Mouse (Mus musculus) CH12.LX (cell line): ENCODE results near the gene Hes3. TPM values are rescaled to one million over a fixed set of nuclear protein-coding genes. Genes with fewer than 3 reads are reported as not detected.

Experiments used
- DNase-seq: peaks from one replicate; pipeline ENCODE4 v3.0.0-alpha.2; 2013; ENCODE audit errors: extremely low read depth
- H3K27ac ChIP-seq: 2 replicates; pipeline ENCODE4 v1.5.1; 2012; ENCODE audit warnings: low read depth, mild to moderate bottlenecking, control low read depth, moderate library complexity; ENCODE audit not compliant: insufficient read depth
- H3K27me3 ChIP-seq: replicated peaks from 2 replicates; pipeline ENCODE3; 2012; ENCODE audit warnings: inconsistent platforms
- H3K36me3 ChIP-seq, 2 experiments: replicated peaks in 1 of 2; 2 replicates each; pipeline versions ENCODE3 to v1.6.1; 2012; ENCODE audit warnings: inconsistent platforms in 1 of 2, low read length in 1 of 2, mild to moderate bottlenecking in 1 of 2, mixed read lengths in 1 of 2, moderate library complexity in 1 of 2; ENCODE audit not compliant: control insufficient read depth in 1 of 2, insufficient read depth in 1 of 2
- H3K4me1 ChIP-seq, 2 experiments: 2 replicates each; pipeline ENCODE4 v1.6.1; 2012; ENCODE audit warnings: inconsistent platforms in 1 of 2, moderate library complexity in 1 of 2; ENCODE audit not compliant: insufficient read depth in 2 of 2, control insufficient read depth in 1 of 2
- H3K4me2 ChIP-seq: 2 replicates; pipeline ENCODE4 v1.6.1; 2012; ENCODE audit warnings: low read depth, mild to moderate bottlenecking, control low read depth; ENCODE audit not compliant: poor library complexity, insufficient read depth, severe bottlenecking
- H3K4me3 ChIP-seq, 3 experiments: fragments of 150-350 bp in 1 of 3; sonication (generic) in 1 of 3; replicated peaks in 1 of 3; 2 replicates each; pipeline versions ENCODE3 to v1.5.1; 2011 to 2012; ENCODE audit warnings: low read depth in 2 of 3, low read length in 2 of 3, mild to moderate bottlenecking in 2 of 3, moderate library complexity in 2 of 3, control low read depth in 1 of 3, improper control_type of control experiment in 1 of 3, inconsistent platforms in 1 of 3, mixed read lengths in 1 of 3; ENCODE audit not compliant: poor library complexity in 1 of 3
- H3K79me2 ChIP-seq: replicated peaks from 2 replicates; pipeline ENCODE4 v1.6.1; 2012; ENCODE audit warnings: mild to moderate bottlenecking, moderate library complexity; ENCODE audit not compliant: control insufficient read depth, poor library complexity, insufficient read depth, severe bottlenecking; ENCODE audit errors: extremely low read depth
- H3K9ac ChIP-seq: 2 replicates; pipeline ENCODE4 v1.6.1; 2012; ENCODE audit warnings: low read depth, mild to moderate bottlenecking, control low read depth, moderate library complexity; ENCODE audit not compliant: insufficient read depth
- H3K9me3 ChIP-seq: replicated peaks from 2 replicates; pipeline ENCODE3; 2012; ENCODE audit warnings: low read length, inconsistent platforms, mixed read lengths
- CHD2 ChIP-seq: IDR thresholded peaks from 2 replicates; pipeline ENCODE4 v1.6.1; 2011; ENCODE audit warnings: low read length, improper control_type of control experiment
- CTCF ChIP-seq, 2 experiments: IDR thresholded peaks in 1 of 2; conservative IDR thresholded peaks in 1 of 2; 2 replicates each; pipeline ENCODE4 v1.5.1; 2011 to 2012; ENCODE audit warnings: low read depth in 2 of 2, low read length in 2 of 2, improper control_type of control experiment in 1 of 2, inconsistent platforms in 1 of 2, mild to moderate bottlenecking in 1 of 2, moderate library complexity in 1 of 2
- E2F4 ChIP-seq: IDR thresholded peaks from 2 replicates; pipeline ENCODE4 v1.6.1; 2011; ENCODE audit warnings: low read depth, low read length, improper control_type of control experiment; ENCODE audit not compliant: insufficient replicate concordance
- HCFC1 ChIP-seq: IDR thresholded peaks from 2 replicates; pipeline ENCODE4 v1.6.1; 2012; ENCODE audit warnings: low read depth, mild to moderate bottlenecking, inconsistent platforms, low read length, improper control_type of control experiment
- MAX ChIP-seq: IDR thresholded peaks from 2 replicates; pipeline ENCODE4 v1.6.1; 2011; ENCODE audit warnings: low read length, improper control_type of control experiment
- MAZ ChIP-seq: IDR thresholded peaks from 2 replicates; pipeline ENCODE4 v1.6.1; 2012; ENCODE audit warnings: low read depth, mild to moderate bottlenecking, inconsistent platforms, low read length, improper control_type of control experiment, moderate library complexity
- MXI1 ChIP-seq: IDR thresholded peaks from 2 replicates; pipeline ENCODE4 v1.6.1; 2011; ENCODE audit warnings: mild to moderate bottlenecking, low read depth, low read length, improper control_type of control experiment
- MYC ChIP-seq: IDR thresholded peaks from 2 replicates; pipeline ENCODE4 v1.6.1; 2011; ENCODE audit warnings: low read depth, mild to moderate bottlenecking, improper control_type of control experiment, low read length
- NRF1 ChIP-seq: IDR thresholded peaks from 2 replicates; pipeline ENCODE4 v1.6.1; 2014; ENCODE audit warnings: low read depth, mild to moderate bottlenecking, inconsistent platforms, low read length, improper control_type of control experiment, moderate library complexity
- PAX5 ChIP-seq: IDR thresholded peaks from 2 replicates; pipeline ENCODE4 v1.6.1; 2012; ENCODE audit warnings: low read length, inconsistent platforms, mixed read lengths
- ZNF384 ChIP-seq: IDR thresholded peaks from 2 replicates; pipeline ENCODE4 v1.6.1; 2012; ENCODE audit warnings: low read depth, low read length, improper control_type of control experiment, inconsistent platforms
- dilution Hi-C: fragments of 300-500 bp; cut with MboI; formaldehyde crosslinking; loops from 2 replicates; pipeline ENCODE4 v1.14.3; 2020; ENCODE audit warnings: low sequenced_read_pairs; ENCODE audit not compliant: extremely low pct_unique_long_range_greater_than_20kb, extremely low pct_ligation_motif_present
- in situ Hi-C: fragments of 300-500 bp; cut with MboI; formaldehyde crosslinking; loops from 3 replicates; pipeline ENCODE4 v1.14.3; 2019; ENCODE audit warnings: low sequenced_read_pairs, low pct_ligation_motif_present, low pct_unique_long_range_greater_than_20kb, mixed read lengths
- polyA plus RNA-seq: library from polyadenylated mRNA; unstranded; fragments of >175 nt; gene quantifications from 2 replicates; pipeline ENCODE4 v1.2.1, GENCODE M21; 2012; ENCODE audit warnings: low read depth; ENCODE audit not compliant: insufficient read length
- total RNA-seq, 2 experiments: library from RNA; depleted of rRNA; stranded (reverse); fragments of 300-350 nt in 1 of 2; fragments of >200 nt in 1 of 2; gene quantifications; 2 replicates each; pipeline ENCODE4 v1.2.3; 2012 to 2014

The Hes3 gene
- total and polyA plus RNA-seq, 3 experiments, result 0.17 to 0.21 TPM; not detected in 1

- no peak overlapping the region for H3K27ac ChIP-seq
- H3K9me3 ChIP-seq, result no peaks in the 10 kb centered on the region
- H3K4me1 ChIP-seq, result peaks cover 18 to 59% of the 10 kb centered on the region in 2 experiments
- H3K27me3 ChIP-seq, result peaks cover 48% of the 10 kb centered on the region
- no peak overlapping the region for H3K4me2 ChIP-seq
- H3K79me2 ChIP-seq, result peaks cover 5% of the 10 kb centered on the region; the same call in 1 of the 2 replicates
- TF ChIP-seq CTCF (conservative IDR thresholded peaks at IDR 0.05 in 1 of 2, IDR thresholded peaks at IDR 0.05 in 1 of 2; ENCODE audit: low read depth in 2 of 2, low read length in 2 of 2), result peak in 1 of 2 experiments; percentile 46; a peak in 2 of 4 replicates
- TF ChIP-seq ZNF384, result no peak
- peaks cover under 1 to 2% of the 10 kb centered on the region in 2 experiments for H3K36me3 ChIP-seq
- no peak overlapping the region for H3K4me3 ChIP-seq
- in situ Hi-C loops, result loop anchor here (5.0 to 25.0 kb wide), 3 partner anchors 82 to 1818 kb away; no protein-coding TSS in a partner anchor
- no peak for DNase-seq
- no peak overlapping the region for H3K9ac ChIP-seq
- dilution Hi-C loops, result no loop called here
These were observed 2.9 kb upstream of the Hes3 start for GRCm38 (mm10) chr4:152294188-152294929.

- Histone ChIP-seq H3K27ac (no peak overlapping the region), H3K9ac (no peak overlapping the region), H3K27me3 (peaks cover 59% of the 10 kb centered on the region), H3K36me3 (no peaks in the 10 kb centered on the region), H3K4me1 (peaks cover 10 to 43% of the 10 kb centered on the region in 2 experiments), H3K4me3 (no peak overlapping the region), H3K79me2 (no peaks in the 10 kb centered on the region), H3K4me2 (no peak overlapping the region), H3K9me3 (no peaks in the 10 kb centered on the region)
- in situ Hi-C loops, result loop anchor here (5.0 to 25.0 kb wide), 3 partner anchors 80 to 1820 kb away; no protein-coding TSS in a partner anchor
- TF ChIP-seq PAX5, result no peak
- TF ChIP-seq CHD2, result no peak
- no peak for TF ChIP-seq MAZ
- TF ChIP-seq CTCF (conservative IDR thresholded peaks at IDR 0.05 in 1 of 2, IDR thresholded peaks at IDR 0.05 in 1 of 2; ENCODE audit: low read depth in 2 of 2, low read length in 2 of 2), result no peak
- no peak for DNase-seq
- dilution Hi-C loops, result no loop called here
These were observed 772 bp upstream of the Hes3 start for GRCm38 (mm10) chr4:152292102-152292765.

GRCm38 (mm10) chr4:152290991-152291390 is 471 bp downstream of the Hes3 start:
- Histone ChIP-seq H3K9ac (no peak overlapping the region), H3K79me2 (no peaks in the 10 kb centered on the region), H3K27me3 (peaks cover 65% of the 10 kb centered on the region), H3K27ac (no peak overlapping the region), H3K9me3 (no peaks in the 10 kb centered on the region), H3K4me2 (peak overlapping the region; percentile 68; the same call in 1 of the 2 replicates), H3K36me3 (no peaks in the 10 kb centered on the region), H3K4me1 (peaks cover 10 to 42% of the 10 kb centered on the region in 2 experiments), H3K4me3 (no peak overlapping the region)
- dilution Hi-C loops (no loop called here), in situ Hi-C loops (loop anchor here (5.0 to 25.0 kb wide), 3 partner anchors 79 to 1821 kb away; no protein-coding TSS in a partner anchor)
- TF ChIP-seq NRF1 (no peak), ZNF384 (no peak), E2F4 (no peak), MAX (0 out of 2 replicates have a peak, but pooled peaks have one; percentile 11), HCFC1 (no peak), MAZ (no peak), MXI1 (0 out of 2 replicates have a peak, but pooled peaks have one; percentile 25), MYC (0 out of 2 replicates have a peak, but pooled peaks have one; percentile 35)
- no peak for DNase-seq
